In the genomic region with DNA sequence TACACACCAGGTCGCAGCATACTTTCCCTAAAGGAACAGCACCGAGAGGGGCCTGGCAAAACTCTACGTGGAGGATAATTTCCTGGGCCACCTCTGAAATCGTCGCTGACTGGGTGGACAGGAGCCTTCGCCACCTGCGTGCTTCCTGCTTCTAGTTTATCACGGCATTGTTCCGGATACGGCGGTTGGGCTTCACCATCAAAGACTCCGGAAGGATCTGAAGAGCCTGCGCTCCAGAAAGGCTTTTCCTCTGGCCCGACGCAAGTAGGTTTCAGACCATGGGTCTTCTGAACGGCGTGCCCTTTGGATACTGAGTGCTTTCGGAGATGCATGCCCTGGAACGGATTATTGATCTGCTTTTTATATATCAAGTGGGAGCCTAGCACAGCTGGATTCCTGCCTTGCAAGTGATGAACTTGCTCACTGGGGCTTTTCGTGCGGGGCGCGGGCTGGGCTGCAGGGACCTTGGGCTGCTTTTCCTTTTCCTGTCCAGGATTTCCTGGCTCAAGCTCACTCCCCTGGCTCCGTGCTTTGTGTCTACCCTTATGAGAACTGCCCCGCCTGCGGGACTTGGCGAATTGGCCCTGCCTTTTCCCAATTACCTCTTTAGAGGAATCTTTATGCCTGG, we compare ENCODE assay signal across 9 mouse cellular contexts. TPM values are rescaled to one million over a fixed set of nuclear protein-coding genes. Genes with fewer than 3 reads are reported as not detected.
DNase-seq lines count a peak whose midpoint lies in the region; ATAC-seq and TF ChIP-seq lines count a peak whose summit lies in the region.
"Had no signal": no experiment of that assay in that cellular context is flagged by ENCODE, and none has a peak within 500 bp of the region (broad histone marks: within the 10 kb centered on the region; RNA-seq: fewer than 3 reads in every experiment).

No protein-coding gene starts in this region.

- no peak for ATAC-seq in neural tube, embryonic 12.5 days (ENCODE audit: low FRiP score, low read depth)
- no peak for ATAC-seq in intestine, embryonic 14.5 days (replicated peaks; ENCODE audit: low FRiP score, low TSS enrichment, low read depth)
- no peak for ATAC-seq in liver, embryonic 15.5 days (ENCODE audit: insufficient read depth)
- no peak for ATAC-seq in stomach, embryonic 15.5 days (ENCODE audit: insufficient read depth, low FRiP score, low read depth)

- no peaks in the 10 kb centered on the region for H3K4me1 ChIP-seq in neural tube, embryonic 12.5 days
- H3K4me1 ChIP-seq in intestine, embryonic 14.5 days (replicated peaks; ENCODE audit: control insufficient read depth, insufficient read depth, low read length) = no peaks in the 10 kb centered on the region
- H3K4me1 ChIP-seq in liver, embryonic 15.5 days (replicated peaks) = peaks cover 25% of the 10 kb centered on the region
- no peaks in the 10 kb centered on the region for H3K4me1 ChIP-seq in stomach, embryonic 15.5 days

- H3K9me3 ChIP-seq in neural tube, embryonic 12.5 days = no peaks in the 10 kb centered on the region
- no peaks in the 10 kb centered on the region for H3K9me3 ChIP-seq in intestine, embryonic 14.5 days (ENCODE audit: control insufficient read depth, low read length)
- no peaks in the 10 kb centered on the region for H3K9me3 ChIP-seq in liver, embryonic 15.5 days (replicated peaks)
- no peaks in the 10 kb centered on the region for H3K9me3 ChIP-seq in stomach, embryonic 15.5 days

- DNase-seq in neural tube, embryonic 10.5 days (ENCODE audit: extremely low spot score, low spot score) = no peak
- peak; percentile 71 for DNase-seq in gastrocnemius, adult 2 months
- DNase-seq in intestine, embryonic 14.5 days (ENCODE audit: low spot score) = no peak
- no peak for DNase-seq in frontal cortex, postnatal 10 days (ENCODE audit: low spot score in 2 of 2)
- DNase-seq in layer of hippocampus, adult 18-20 months (ENCODE audit: low spot score in 2 of 2) = no peak

- no peak overlapping the region for H3K27ac ChIP-seq in neural tube, embryonic 12.5 days
- peak overlapping the region; percentile 84 for H3K27ac ChIP-seq in gastrocnemius, adult 2 months
- H3K27ac ChIP-seq in intestine, embryonic 14.5 days (ENCODE audit: low read depth) = peak overlapping the region; percentile 51; the same call in 1 of the 2 replicates
- no peak overlapping the region for H3K27ac ChIP-seq in liver, embryonic 15.5 days (replicated peaks)
- peak overlapping the region; percentile 31; the same call in 1 of the 2 replicates for H3K27ac ChIP-seq in stomach, embryonic 15.5 days
- H3K27ac ChIP-seq: macrophage had no signal

- no peak overlapping the region for H3K4me3 ChIP-seq in neural tube, embryonic 12.5 days
- peak overlapping the region; percentile 67 for H3K4me3 ChIP-seq in gastrocnemius, adult 2 months
- H3K4me3 ChIP-seq in intestine, embryonic 14.5 days (ENCODE audit: low read depth, low read length) = peak overlapping the region; percentile 15; the same call in 1 of the 2 replicates
- H3K4me3 ChIP-seq in liver, embryonic 15.5 days (replicated peaks) = peak overlapping the region; percentile 31
- H3K4me3 ChIP-seq in stomach, embryonic 15.5 days (replicated peaks) = 0 out of 2 replicates have a peak overlapping the region, but pooled peaks have one; percentile 15

- WGBS in neural tube, embryonic 12.5 days = 56% methylated on average over 27 of the region's 27 CpGs
- WGBS in intestine, embryonic 14.5 days = 49% methylated on average over 27 of the region's 27 CpGs
- WGBS in liver, embryonic 15.5 days (ENCODE audit: insufficient replicate concordance) = 12% methylated on average over 27 of the region's 27 CpGs
- WGBS in stomach, embryonic 15.5 days = 51% methylated on average over 27 of the region's 27 CpGs

- H3K27me3 ChIP-seq in neural tube, embryonic 12.5 days (replicated peaks) = no peaks in the 10 kb centered on the region
- no peaks in the 10 kb centered on the region for H3K27me3 ChIP-seq in intestine, embryonic 14.5 days (replicated peaks; ENCODE audit: control insufficient read depth, insufficient read depth, low read length)
- peaks cover 20% of the 10 kb centered on the region; the same call in 1 of the 2 replicates for H3K27me3 ChIP-seq in liver, embryonic 15.5 days
- no peaks in the 10 kb centered on the region for H3K27me3 ChIP-seq in stomach, embryonic 15.5 days (replicated peaks)

- no peaks in the 10 kb centered on the region for H3K36me3 ChIP-seq in neural tube, embryonic 12.5 days
- no peaks in the 10 kb centered on the region for H3K36me3 ChIP-seq in intestine, embryonic 14.5 days (ENCODE audit: control insufficient read depth, insufficient read depth, low read length)
- no peaks in the 10 kb centered on the region for H3K36me3 ChIP-seq in liver, embryonic 15.5 days (replicated peaks)
- H3K36me3 ChIP-seq in stomach, embryonic 15.5 days = no peaks in the 10 kb centered on the region

- intact Hi-C loops in gastrocnemius, adult 2 months (cut with DNase I) = no loop called here

- TF ChIP-seq CTCF in gastrocnemius, adult 2 months (IDR thresholded peaks at IDR 0.05) = no peak

- H3K4me2 ChIP-seq in neural tube, embryonic 12.5 days (replicated peaks) = peak overlapping the region; percentile 3; the same call in 1 of the 2 replicates
- peak overlapping the region; percentile 37 for H3K4me2 ChIP-seq in intestine, embryonic 14.5 days (ENCODE audit: low read length)
- H3K4me2 ChIP-seq in liver, embryonic 15.5 days = peak overlapping the region; percentile 61
- H3K4me2 ChIP-seq in stomach, embryonic 15.5 days = peak overlapping the region; percentile 41

- H3K9ac ChIP-seq in neural tube, embryonic 12.5 days = no peak overlapping the region
- H3K9ac ChIP-seq in intestine, embryonic 14.5 days (ENCODE audit: low read length) = no peak overlapping the region
- H3K9ac ChIP-seq in liver, embryonic 15.5 days = no peak overlapping the region
- no peak overlapping the region for H3K9ac ChIP-seq in stomach, embryonic 15.5 days

RNA-seq across cellular contexts. Expression of a gene that starts 14.1 kb away (rescaled TPM):
- 109 and 112 TPM in 2 replicates for polyA plus RNA-seq in neural tube, embryonic 12.5 days (2016; fragmentation: Nextera tagmentation; extraction: Ambion mirVana)
- 10 to 100 TPM; 47.9 to 50.7 TPM for total RNA-seq in gastrocnemius, adult 2 months (2021)
- polyA plus RNA-seq in intestine, embryonic 14.5 days (2014; fragmentation: Nextera tagmentation; extraction: Ambion mirVana) = 123 and 129 TPM in 2 replicates
- polyA plus RNA-seq in liver, embryonic 15.5 days (2015; fragmentation: Nextera tagmentation; extraction: Ambion mirVana) = 35.2 and 35.9 TPM in 2 replicates
- polyA plus RNA-seq in stomach, embryonic 15.5 days (2015; fragmentation: Nextera tagmentation; extraction: Ambion mirVana) = 115 and 122 TPM in 2 replicates
- total RNA-seq in layer of hippocampus, adult 18-20 months (2021) = 10 to 100 TPM; 77.2 to 90.3 TPM

Comparison
In these comparisons a context has a peak if more than half of its experiments do, and no peak if none do; other contexts are left out.
1. H3K27ac ChIP-seq: peak in gastrocnemius, adult 2 months (single experiment), intestine, embryonic 14.5 days (single experiment) and stomach, embryonic 15.5 days (single experiment); none in neural tube, embryonic 12.5 days (single experiment) and liver, embryonic 15.5 days (single experiment).
2. H3K4me2 ChIP-seq: peak in every context shown above with its lines; median percentile 61 in liver, embryonic 15.5 days; 41 in stomach, embryonic 15.5 days; 37 in intestine, embryonic 14.5 days; 3 in neural tube, embryonic 12.5 days.